Mouse (Mus musculus): ENCODE data around the gene Cul9. TPM values are rescaled to one million over a fixed set of nuclear protein-coding genes. Genes with fewer than 3 reads are reported as not detected.

Gene Cul9
- polyA plus RNA-seq, 1 experiment from 2014 or later = 9.8 TPM

- Histone ChIP-seq H3K9me3 (replicated peaks) (no peaks in the 10 kb centered on the region), H3K4me3 (no peak overlapping the region), H3K4me2 (peak overlapping the region; percentile 24), H3K36me3 (ENCODE audit: poor library complexity, severe bottlenecking) (peaks cover 46% of the 10 kb centered on the region), H3K27me3 (peaks cover 44% of the 10 kb centered on the region), H3K4me1 (peaks cover 31% of the 10 kb centered on the region), H3K9ac (no peak overlapping the region), H3K27ac (no peak overlapping the region)
- WGBS = 10% methylated on average over 32 of the region's 32 CpGs
- ATAC-seq = no peak
Observed at GRCm38 (mm10) chr17:46460673-46461072, 85.5 kb downstream of the Cul9 start.

GRCm38 (mm10) chr17:46458439-46458838 lies 87.7 kb downstream of the Cul9 start:
- H3K9me3 ChIP-seq (replicated peaks) = no peaks in the 10 kb centered on the region
- peaks cover 54% of the 10 kb centered on the region for H3K27me3 ChIP-seq
- H3K4me2 ChIP-seq = no peak overlapping the region
- no peak overlapping the region for H3K4me3 ChIP-seq
- 57% methylated on average over 3 of the region's 3 CpGs for WGBS
- peaks cover 47% of the 10 kb centered on the region for H3K4me1 ChIP-seq
- H3K27ac ChIP-seq = no peak overlapping the region
- ATAC-seq = no peak
- peaks cover 37% of the 10 kb centered on the region for H3K36me3 ChIP-seq (ENCODE audit: poor library complexity, severe bottlenecking)
- H3K9ac ChIP-seq = no peak overlapping the region

GRCm38 (mm10) chr17:46457791-46458190 lies 88.4 kb downstream of the Cul9 start:
- no peak overlapping the region for H3K4me3 ChIP-seq
- peaks cover 50% of the 10 kb centered on the region for H3K4me1 ChIP-seq
- H3K36me3 ChIP-seq (ENCODE audit: poor library complexity, severe bottlenecking) = peaks cover 34% of the 10 kb centered on the region
- H3K4me2 ChIP-seq = no peak overlapping the region
- no peaks in the 10 kb centered on the region for H3K9me3 ChIP-seq (replicated peaks)
- H3K27ac ChIP-seq = no peak overlapping the region
- 24% methylated on average over 10 of the region's 10 CpGs for WGBS
- ATAC-seq = no peak
- H3K27me3 ChIP-seq = peaks cover 57% of the 10 kb centered on the region
- H3K9ac ChIP-seq = no peak overlapping the region

- H3K27me3 ChIP-seq = peaks cover 40% of the 10 kb centered on the region
- 2% methylated on average over 32 of the region's 33 CpGs for WGBS
- no peak overlapping the region for H3K27ac ChIP-seq
- H3K4me1 ChIP-seq = peaks cover 36% of the 10 kb centered on the region
- peak overlapping the region; percentile 35 for H3K4me3 ChIP-seq
- H3K4me2 ChIP-seq = peak overlapping the region; percentile 72
- peak overlapping the region; percentile 58 for H3K9ac ChIP-seq
- peak; percentile 61 for ATAC-seq
- no peaks in the 10 kb centered on the region for H3K9me3 ChIP-seq (replicated peaks)
- peaks cover 24% of the 10 kb centered on the region for H3K36me3 ChIP-seq (ENCODE audit: poor library complexity, severe bottlenecking)
Observed at GRCm38 (mm10) chr17:46455110-46455691, 91.0 kb downstream of the Cul9 start.

- H3K9ac ChIP-seq = peak overlapping the region; percentile 58
- under 1% methylated on average over 9 of the region's 9 CpGs for WGBS
Observed at GRCm38 (mm10) chr17:46454539-46454938, 91.6 kb downstream of the Cul9 start.

GRCm38 (mm10) chr17:46453970-46454411 lies 92.2 kb downstream of the Cul9 start:
- H3K9ac ChIP-seq = peak overlapping the region; percentile 58

More at GRCm38 (mm10) chr17:46454539-46454938, 91.6 kb downstream of the Cul9 start:
- Histone ChIP-seq H3K27me3 (peaks cover 34% of the 10 kb centered on the region), H3K9me3 (replicated peaks) (no peaks in the 10 kb centered on the region), H3K4me2 (peak overlapping the region; percentile 72), H3K36me3 (ENCODE audit: poor library complexity, severe bottlenecking) (peaks cover 17% of the 10 kb centered on the region), H3K4me3 (peak overlapping the region; percentile 35), H3K27ac (no peak overlapping the region; the same call in 1 of the 2 replicates), H3K4me1 (peaks cover 35% of the 10 kb centered on the region)
- ATAC-seq = peak; percentile 8; the same call in 1 of the 2 replicates

GRCm38 (mm10) chr17:46453302-46453948 lies 92.8 kb downstream of the Cul9 start:
- Histone ChIP-seq H3K4me2 (peak overlapping the region; percentile 72; the same call in 1 of the 2 replicates), H3K9ac (0 out of 2 replicates have a peak overlapping the region, but pooled peaks have one; percentile 58), H3K27me3 (peaks cover 34% of the 10 kb centered on the region), H3K4me1 (peaks cover 35% of the 10 kb centered on the region), H3K36me3 (ENCODE audit: poor library complexity, severe bottlenecking) (peaks cover 8% of the 10 kb centered on the region), H3K27ac (no peak overlapping the region), H3K9me3 (replicated peaks) (no peaks in the 10 kb centered on the region), H3K4me3 (0 out of 2 replicates have a peak overlapping the region, but pooled peaks have one; percentile 35)
- no peak for ATAC-seq
- 7% methylated on average over 13 of the region's 13 CpGs for WGBS

More at GRCm38 (mm10) chr17:46453970-46454411, 92.2 kb downstream of the Cul9 start:
- Histone ChIP-seq H3K9me3 (replicated peaks) (no peaks in the 10 kb centered on the region), H3K4me3 (peak overlapping the region; percentile 35), H3K27ac (no peak overlapping the region), H3K4me1 (peaks cover 35% of the 10 kb centered on the region), H3K27me3 (peaks cover 34% of the 10 kb centered on the region), H3K36me3 (ENCODE audit: poor library complexity, severe bottlenecking) (peaks cover 14% of the 10 kb centered on the region), H3K4me2 (peak overlapping the region; percentile 72)
- peak; percentile 20 for ATAC-seq
- 2% methylated on average over 26 of the region's 26 CpGs for WGBS

- no peak for ATAC-seq
- no peak overlapping the region; the same call in 1 of the 2 replicates for H3K27ac ChIP-seq
- H3K4me3 ChIP-seq = no peak overlapping the region
- peaks cover 30% of the 10 kb centered on the region for H3K27me3 ChIP-seq
- H3K9ac ChIP-seq = no peak overlapping the region
- WGBS = 35% methylated on average over 5 of the region's 5 CpGs
- no peak overlapping the region for H3K4me2 ChIP-seq
- H3K9me3 ChIP-seq (replicated peaks) = no peaks in the 10 kb centered on the region
- peaks cover 35% of the 10 kb centered on the region for H3K4me1 ChIP-seq
- H3K36me3 ChIP-seq (ENCODE audit: poor library complexity, severe bottlenecking) = peaks cover 7% of the 10 kb centered on the region; the same call in 1 of the 2 replicates
Observed at GRCm38 (mm10) chr17:46452683-46453082, 93.5 kb downstream of the Cul9 start.

Small RNA genes within 50 kb of the gene (microRNA-seq; reads per million reads assigned to microRNA genes)
- not detected for gene Mir6976

Other genes with a start within 250 kb of the Cul9 start
- 2.6 and 2.9 TPM in 2 replicates for gene Dlk2, start 249.0 kb downstream of the Cul9 start, polyA plus RNA-seq (2015; fragmentation: Nextera tagmentation; extraction: Ambion mirVana)
- 6.3 and 6.4 TPM in 2 replicates for gene Abcc10, start 218.0 kb downstream of the Cul9 start, polyA plus RNA-seq (2015; fragmentation: Nextera tagmentation; extraction: Ambion mirVana)
- gene Zfp318, start 162.7 kb downstream of the Cul9 start, polyA plus RNA-seq (2015; fragmentation: Nextera tagmentation; extraction: Ambion mirVana) = 7.2 and 11.0 TPM in 2 replicates
- 0.75 and 0.89 TPM in 2 replicates for gene Crip3, start 117.5 kb downstream of the Cul9 start, polyA plus RNA-seq (2015; fragmentation: Nextera tagmentation; extraction: Ambion mirVana)
- 0.13 TPM in 1 of 2 replicates, not detected in the other for gene Slc22a7, start 107.9 kb downstream of the Cul9 start, polyA plus RNA-seq (2015; fragmentation: Nextera tagmentation; extraction: Ambion mirVana)
- gene Ttbk1, start 58.7 kb downstream of the Cul9 start, polyA plus RNA-seq (2015; fragmentation: Nextera tagmentation; extraction: Ambion mirVana) = 3.7 and 4.1 TPM in 2 replicates
- gene Dnph1, start 49.7 kb downstream of the Cul9 start, polyA plus RNA-seq (2015; fragmentation: Nextera tagmentation; extraction: Ambion mirVana) = 51.2 and 59.0 TPM in 2 replicates
- gene Srf, start 9.8 kb upstream of the Cul9 start, polyA plus RNA-seq (2015; fragmentation: Nextera tagmentation; extraction: Ambion mirVana) = 4.2 and 4.4 TPM in 2 replicates
- 32.5 and 35.3 TPM in 2 replicates for gene Ptk7, start 83.1 kb upstream of the Cul9 start, polyA plus RNA-seq (2015; fragmentation: Nextera tagmentation; extraction: Ambion mirVana)
- 44.3 and 47.7 TPM in 2 replicates for gene Klc4, start 99.6 kb upstream of the Cul9 start, polyA plus RNA-seq (2015; fragmentation: Nextera tagmentation; extraction: Ambion mirVana)
- 89.0 and 97.3 TPM in 2 replicates for gene Mrpl2, start 99.8 kb upstream of the Cul9 start, polyA plus RNA-seq (2015; fragmentation: Nextera tagmentation; extraction: Ambion mirVana)
- 33.5 and 39.0 TPM in 2 replicates for gene Cul7, start 103.9 kb upstream of the Cul9 start, polyA plus RNA-seq (2015; fragmentation: Nextera tagmentation; extraction: Ambion mirVana)
- gene Rrp36, start 128.0 kb upstream of the Cul9 start, polyA plus RNA-seq (2015; fragmentation: Nextera tagmentation; extraction: Ambion mirVana) = 54.5 and 59.7 TPM in 2 replicates
- gene Mea1, start 132.4 kb upstream of the Cul9 start, polyA plus RNA-seq (2015; fragmentation: Nextera tagmentation; extraction: Ambion mirVana) = 196 and 208 TPM in 2 replicates
- gene Klhdc3, start 134.5 kb upstream of the Cul9 start, polyA plus RNA-seq (2015; fragmentation: Nextera tagmentation; extraction: Ambion mirVana) = 145 and 147 TPM in 2 replicates
- 85.4 and 103 TPM in 2 replicates for gene Ppp2r5d, start 158.7 kb upstream of the Cul9 start, polyA plus RNA-seq (2015; fragmentation: Nextera tagmentation; extraction: Ambion mirVana)
- 18.9 and 21.3 TPM in 2 replicates for gene Pex6, start 165.1 kb upstream of the Cul9 start, polyA plus RNA-seq (2015; fragmentation: Nextera tagmentation; extraction: Ambion mirVana)
- gene Gnmt, start 182.8 kb upstream of the Cul9 start, polyA plus RNA-seq (2015; fragmentation: Nextera tagmentation; extraction: Ambion mirVana) = 0.52 and 0.58 TPM in 2 replicates
- 56.2 and 60.0 TPM in 2 replicates for gene Cnpy3, start 205.8 kb upstream of the Cul9 start, polyA plus RNA-seq (2015; fragmentation: Nextera tagmentation; extraction: Ambion mirVana)
- gene Ptcra, start 217.3 kb upstream of the Cul9 start, polyA plus RNA-seq (2015; fragmentation: Nextera tagmentation; extraction: Ambion mirVana) = 0.21 and 0.45 TPM in 2 replicates
- gene 2310039H08Rik, start 226.2 kb upstream of the Cul9 start, polyA plus RNA-seq (2015; fragmentation: Nextera tagmentation; extraction: Ambion mirVana) = 64.2 and 69.0 TPM in 2 replicates
- 142 and 143 TPM in 2 replicates for gene Rpl7l1, start 236.3 kb upstream of the Cul9 start, polyA plus RNA-seq (2015; fragmentation: Nextera tagmentation; extraction: Ambion mirVana)